Mouse (Mus musculus) bone marrow macrophage, adult 2 months (primary cell): ENCODE measurements around the gene Borcs6.

Experiments used
- CTCF ChIP-seq: IDR thresholded peaks from 2 replicates; pipeline ENCODE4 v1.5.1; 2012; ENCODE audit warnings: low read depth, mild to moderate bottlenecking, low read length, moderate library complexity
- POLR2A ChIP-seq: IDR thresholded peaks from 2 replicates; pipeline ENCODE4 v1.6.1; 2012; ENCODE audit warnings: mild to moderate bottlenecking, low read depth, low read length, borderline replicate concordance

- no peak for TF ChIP-seq CTCF
- no peak for TF ChIP-seq POLR2A
Measured at GRCm38 (mm10) chr11:69050748-69051147, 8.8 kb upstream of the Borcs6 start.
